Mouse (Mus musculus) frontal cortex, adult 2 months (tissue): ENCODE measurements around the gene Gucy1a1. TPM values are rescaled to one million over a fixed set of nuclear protein-coding genes. Genes with fewer than 3 reads are reported as not detected.
"Not testable (repeated sequence)": the region's sequence is repeated elsewhere in the genome, so short reads cannot be mapped to it uniquely, and the experiment has no call there.

ENCODE experiments used
- DNase-seq, 2 experiments: peaks; one replicate each; pipeline ENCODE4 v3.0.0; 2022; ENCODE audit warnings: low spot score in 1 of 2; ENCODE audit errors: extremely low spot score in 1 of 2
- polyA plus RNA-seq: library from polyadenylated mRNA; depleted of rRNA; stranded (reverse); fragments of >200 nt; gene quantifications from 2 replicates; pipeline ENCODE4 v1.2.3, GENCODE M21; 2012; rRNA removed

The Gucy1a1 gene
- 50.8 and 52.8 TPM in 2 replicates for polyA plus RNA-seq

DNA sequence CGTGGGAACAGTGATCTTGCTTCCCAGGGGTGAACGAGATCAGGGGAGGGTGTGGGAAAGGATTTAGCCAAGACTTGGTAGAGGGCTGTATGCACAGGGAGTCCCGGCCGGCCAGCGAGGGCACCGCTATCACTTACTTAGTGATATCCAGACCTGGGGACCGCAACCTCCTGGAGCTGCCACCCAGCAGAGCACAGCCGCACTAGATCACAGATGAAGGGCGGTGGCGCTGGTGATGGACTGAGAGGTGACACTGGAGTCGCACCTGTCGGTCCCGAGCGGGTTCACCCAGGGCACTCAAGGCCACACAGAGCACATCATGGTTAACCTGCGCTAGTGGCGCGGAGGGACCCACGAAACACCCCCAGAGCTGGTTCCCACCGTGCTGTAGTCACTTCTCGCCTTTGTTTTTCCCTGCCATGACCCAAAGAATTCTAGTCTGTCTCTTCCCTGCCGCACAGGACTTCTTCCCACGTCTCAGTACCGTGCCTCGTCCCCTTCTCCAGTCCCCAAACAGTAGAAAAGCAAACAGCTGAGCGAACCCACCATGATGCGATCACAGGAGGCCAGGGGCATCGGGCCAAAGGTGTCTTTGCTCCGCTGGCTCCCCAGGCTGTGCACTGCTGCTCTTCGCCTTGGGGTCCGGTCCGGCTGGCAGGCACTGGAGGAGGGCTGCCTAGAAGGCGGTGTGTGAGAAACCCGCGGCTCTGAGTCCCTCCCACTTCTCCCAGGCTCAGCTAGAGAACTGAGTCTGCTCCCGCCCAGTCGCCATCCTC lies at the start of gene Gucy1a1:
Gene Gucy1a1 (minus strand): TSS at position 664 of the 776 bp plus-strand sequence.
- peak; percentile 42 to 73 for DNase-seq

DNA sequence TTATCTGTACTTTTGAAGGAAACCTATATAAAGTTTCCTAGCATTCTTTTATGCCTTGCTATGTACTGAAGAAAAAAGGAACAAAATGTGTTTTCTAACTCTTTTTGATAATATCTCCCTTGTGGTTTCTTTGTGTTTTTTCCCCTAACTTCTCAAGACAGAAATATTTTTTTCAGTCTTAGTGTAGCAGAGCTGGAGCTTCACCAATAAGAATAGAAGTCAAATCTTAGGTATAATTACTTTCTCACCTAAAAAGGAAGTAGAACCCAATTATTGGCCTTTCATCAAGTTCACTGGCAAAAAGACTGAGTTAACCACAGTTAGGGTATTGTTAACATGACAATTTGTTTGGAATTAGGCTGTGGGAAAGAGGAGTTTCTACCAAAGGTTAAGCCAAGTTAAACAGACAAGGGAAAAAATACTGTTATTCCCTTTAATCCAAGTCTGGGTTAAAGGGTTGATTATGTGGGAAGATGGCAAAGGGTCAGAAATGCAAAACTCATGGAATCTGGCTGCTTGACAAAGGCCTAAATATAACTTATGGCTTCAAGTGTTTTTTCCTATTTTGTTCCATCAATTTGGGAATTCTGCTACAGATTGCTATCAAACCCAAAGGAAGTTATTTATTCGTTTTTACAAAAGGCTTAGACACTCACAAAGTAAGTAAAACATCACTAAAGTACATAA lies 46.1 kb upstream of the Gucy1a1 start:
- DNase-seq = no peak

- peak; percentile 22 to 74 for DNase-seq
Observed at GRCm38 (mm10) chr3:82185626-82186025, 40.0 kb upstream of the Gucy1a1 start.

DNA sequence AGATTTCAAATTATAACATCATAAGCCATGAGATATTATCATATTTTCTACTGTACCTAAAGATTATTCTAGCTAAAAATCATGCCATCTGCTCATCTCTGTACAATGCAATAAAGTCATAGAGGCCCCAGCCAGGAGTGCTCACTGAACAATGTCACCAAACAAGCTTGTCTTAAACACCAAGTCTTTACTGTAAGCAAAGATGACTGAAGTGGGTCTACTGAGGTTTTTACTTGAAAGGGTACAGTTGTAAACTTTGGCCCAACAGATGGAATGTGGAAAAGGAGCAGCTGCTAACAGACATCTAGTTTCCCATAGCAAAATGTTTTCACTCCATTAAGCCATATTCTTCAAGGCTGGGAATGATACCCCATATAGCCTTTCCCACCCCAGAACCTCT lies 35.9 kb upstream of the Gucy1a1 start:
- no peak for DNase-seq

DNA sequence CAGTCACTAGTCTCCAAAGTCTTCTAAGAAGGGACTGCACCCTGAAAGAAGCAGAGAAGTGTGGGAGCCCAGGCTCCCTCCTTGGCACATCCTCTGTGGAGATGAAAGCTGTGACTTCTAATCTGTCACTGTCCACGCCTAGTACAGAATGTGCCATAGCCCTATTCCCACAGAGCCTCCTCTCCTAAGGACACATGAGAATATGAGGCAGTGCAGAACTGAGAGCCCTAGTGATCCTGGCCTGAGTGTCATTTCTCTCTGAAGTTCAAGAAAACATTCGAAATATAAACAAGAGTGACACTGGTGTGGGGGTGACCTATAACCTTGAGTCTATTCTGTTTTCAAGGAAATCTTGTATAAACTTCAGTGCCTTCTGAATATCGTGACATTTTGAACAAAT lies 34.7 kb upstream of the Gucy1a1 start:
- DNase-seq = no peak

- DNase-seq = no peak
Observed at GRCm38 (mm10) chr3:82175501-82175900, 29.9 kb upstream of the Gucy1a1 start.

DNA sequence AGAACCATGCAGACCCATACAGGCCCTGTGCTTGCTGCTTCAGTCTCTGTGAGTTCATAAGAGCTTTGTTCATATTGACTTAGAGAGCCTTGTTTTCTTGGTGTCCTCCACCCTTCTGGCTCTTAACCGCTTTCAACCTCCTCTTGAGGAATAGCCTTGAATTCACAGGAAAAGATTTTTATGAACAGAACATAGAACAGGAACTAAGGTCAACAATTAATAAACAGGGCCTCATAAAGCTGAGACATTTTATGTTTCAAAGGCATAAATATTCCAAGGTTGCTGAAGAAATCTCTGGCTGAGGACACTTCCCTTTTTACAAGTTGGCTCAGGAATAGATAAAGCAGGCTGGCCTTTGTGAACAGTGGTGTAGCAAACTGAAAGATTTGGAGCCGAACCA lies 21.5 kb upstream of the Gucy1a1 start:
- DNase-seq = no peak

- DNase-seq = no peak
Observed at GRCm38 (mm10) chr3:82165937-82166336, 20.3 kb upstream of the Gucy1a1 start.

DNA sequence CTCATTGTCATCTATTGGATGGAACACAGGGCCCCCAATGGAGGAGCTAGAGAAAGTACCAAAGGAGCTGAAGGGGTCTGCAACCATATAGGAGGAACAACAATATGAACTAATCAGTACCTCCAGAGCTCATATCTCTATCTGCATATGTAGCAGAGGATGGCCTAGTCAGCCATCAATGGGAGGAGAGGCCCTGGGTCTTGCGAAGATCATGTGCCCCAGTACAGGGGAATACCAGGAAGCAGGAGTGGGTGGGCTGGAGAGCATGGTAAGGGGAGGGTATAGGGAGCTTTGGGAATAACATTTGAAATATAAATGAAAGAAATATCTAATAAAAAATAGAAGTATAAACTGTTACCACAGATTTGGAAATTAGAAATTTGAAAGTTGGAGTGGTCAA lies 17.4 kb upstream of the Gucy1a1 start:
- not testable (repeated sequence) for DNase-seq

- DNase-seq = no peak
Observed at GRCm38 (mm10) chr3:82145978-82146377, 389 bp upstream of the Gucy1a1 start.

DNA sequence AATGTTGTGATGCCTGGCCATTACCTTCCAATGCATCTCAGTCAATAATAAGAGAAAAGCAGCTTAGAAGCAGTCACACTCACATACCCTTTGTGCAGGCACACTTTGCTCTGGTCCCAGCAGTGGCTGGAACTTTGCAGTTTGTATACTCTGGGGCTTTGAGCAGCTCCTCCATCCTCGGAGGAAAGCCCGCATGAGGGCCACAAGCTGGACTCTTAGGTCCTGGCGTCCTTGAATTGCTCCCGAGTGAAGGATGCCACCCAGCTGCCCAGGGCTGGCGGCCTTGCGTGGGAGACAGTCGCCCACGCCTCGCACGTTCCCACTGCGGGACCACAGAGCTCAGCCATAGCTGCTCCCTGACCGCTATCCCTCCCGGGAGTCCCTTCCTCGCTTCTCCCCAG lies 864 bp downstream of the Gucy1a1 start:
- no peak for DNase-seq

GRCm38 (mm10) chr3:82140781-82141180 lies 4.8 kb downstream of the Gucy1a1 start:
- DNase-seq = no peak

- no peak for DNase-seq
Observed at GRCm38 (mm10) chr3:82138002-82138667, 7.5 kb downstream of the Gucy1a1 start.

DNA sequence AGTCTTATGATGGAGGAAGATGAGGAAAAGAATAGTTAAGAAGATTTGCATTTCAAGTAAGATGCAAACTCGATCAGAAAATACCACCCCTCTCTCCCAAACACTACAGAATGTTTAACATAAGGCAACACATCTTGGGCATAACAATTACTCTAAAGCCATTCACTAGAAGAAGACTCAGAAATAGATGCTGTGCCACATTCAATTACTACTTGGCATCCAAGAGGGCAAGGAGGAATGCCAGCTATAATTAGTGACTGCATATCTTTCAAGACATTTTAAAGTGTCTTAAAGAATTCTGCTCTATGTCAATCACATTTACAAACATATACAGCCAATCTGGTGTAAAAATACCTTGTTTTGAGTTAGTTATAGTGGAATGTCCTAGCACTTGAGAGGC lies 10.1 kb downstream of the Gucy1a1 start:
- no peak for DNase-seq

DNA sequence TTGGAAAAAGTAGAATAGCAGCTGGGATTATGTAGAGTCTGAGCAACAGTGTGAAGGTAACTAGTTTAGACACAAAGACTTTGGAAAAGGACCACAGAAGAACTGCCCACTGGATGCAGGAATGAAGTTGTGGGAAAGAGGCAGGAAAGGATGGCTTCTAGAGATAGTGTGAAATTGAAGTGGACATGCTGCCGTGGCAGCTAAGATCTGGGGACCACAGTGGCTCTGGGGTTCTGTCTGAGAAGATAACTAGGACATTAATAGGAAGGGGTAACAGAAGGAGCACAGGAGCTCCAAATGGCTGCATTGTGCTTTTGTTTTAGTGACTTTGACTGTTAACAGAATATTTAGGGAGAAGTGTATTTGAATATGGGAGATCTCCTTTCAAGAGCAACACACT lies 16.3 kb downstream of the Gucy1a1 start:
- DNase-seq = no peak

- DNase-seq = no peak
Observed at GRCm38 (mm10) chr3:82124567-82124966, 21.0 kb downstream of the Gucy1a1 start.

- no peak for DNase-seq
Observed at GRCm38 (mm10) chr3:82118916-82119315, 26.7 kb downstream of the Gucy1a1 start.

DNA sequence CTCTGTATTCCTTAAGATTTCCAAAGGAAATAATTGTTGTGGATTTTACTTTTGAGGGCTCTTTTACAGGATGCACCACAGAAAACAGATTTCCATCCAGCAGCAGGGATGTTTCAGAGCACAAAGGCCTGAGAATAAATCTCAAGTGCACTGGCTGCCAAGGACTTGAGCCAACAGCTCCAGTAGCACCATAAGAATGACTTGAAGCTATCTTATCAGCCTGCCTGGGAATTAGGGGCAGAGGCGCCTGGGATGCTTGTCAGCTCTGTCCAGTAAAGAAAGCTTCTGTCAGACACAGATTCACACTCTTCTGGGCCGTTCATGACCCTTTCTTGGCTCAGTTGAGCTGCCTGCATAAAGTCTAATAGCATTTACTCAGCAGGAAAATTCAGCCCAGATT lies 33.1 kb downstream of the Gucy1a1 start:
- no peak for DNase-seq

GRCm38 (mm10) chr3:82111986-82112385 lies 33.6 kb downstream of the Gucy1a1 start:
- DNase-seq = no peak

- DNase-seq = no peak
Observed at GRCm38 (mm10) chr3:82108951-82109350, 36.6 kb downstream of the Gucy1a1 start.

- DNase-seq = no peak
Observed at GRCm38 (mm10) chr3:82104229-82104628, 41.4 kb downstream of the Gucy1a1 start.

- peak; percentile 23 to 54 for DNase-seq
Observed at GRCm38 (mm10) chr3:82099127-82099526, 46.5 kb downstream of the Gucy1a1 start.
